Mouse (Mus musculus): Measurements from ENCODE around the gene Krtap28-13. TPM values are rescaled to one million over a fixed set of nuclear protein-coding genes. Genes with fewer than 3 reads are reported as not detected.

Krtap28-13 gene
- not detected for total RNA-seq (2021)

GRCm38 (mm10) chr1:83060643-83061042 is at the start of gene Krtap28-13:
Gene Krtap28-13, plus strand, starts transcription at chr1:83060930.
- DNase-seq, result no peak

GRCm38 (mm10) chr1:83014477-83014876 is 46.3 kb upstream of the Krtap28-13 start:
- DNase-seq, result no peak

- DNase-seq, result no peak
Measured at GRCm38 (mm10) chr1:83015329-83015879, 45.3 kb upstream of the Krtap28-13 start.

GRCm38 (mm10) chr1:83016556-83016955 is 44.2 kb upstream of the Krtap28-13 start:
- no peak for DNase-seq

- no peak for DNase-seq
Measured at GRCm38 (mm10) chr1:83031950-83032349, 28.8 kb upstream of the Krtap28-13 start.

GRCm38 (mm10) chr1:83032508-83032907 is 28.2 kb upstream of the Krtap28-13 start:
- no peak for DNase-seq

- no peak for DNase-seq
Measured at GRCm38 (mm10) chr1:83034509-83034908, 26.2 kb upstream of the Krtap28-13 start.

GRCm38 (mm10) chr1:83036892-83037667 is 23.6 kb upstream of the Krtap28-13 start:
- no peak for DNase-seq

- peak; percentile 29 for DNase-seq
Measured at GRCm38 (mm10) chr1:83038109-83038672, 22.5 kb upstream of the Krtap28-13 start, which contains the start of gene Slc19a3. Gene Slc19a3, minus strand, starts transcription at chr1:83038448.

- no peak for DNase-seq
Measured at GRCm38 (mm10) chr1:83039080-83039479, 21.6 kb upstream of the Krtap28-13 start.

- DNase-seq, result no peak
Measured at GRCm38 (mm10) chr1:83042380-83042779, 18.4 kb upstream of the Krtap28-13 start, which contains the start of gene Krtap28-10. Gene Krtap28-10, minus strand, starts transcription at chr1:83042480.

- no peak for DNase-seq
Measured at GRCm38 (mm10) chr1:83044882-83045427, 15.8 kb upstream of the Krtap28-13 start, which contains the start of gene Gm47969. Gene Gm47969, plus strand, starts transcription at chr1:83044932.

GRCm38 (mm10) chr1:83058481-83058880 is 2.2 kb upstream of the Krtap28-13 start:
- DNase-seq, result no peak

- DNase-seq, result no peak
Measured at GRCm38 (mm10) chr1:83059278-83059677, 1.5 kb upstream of the Krtap28-13 start, which contains the start of gene A030005K14Rik. Gene A030005K14Rik, minus strand, starts transcription at chr1:83059378.

- peak; percentile 14 for DNase-seq
Measured at GRCm38 (mm10) chr1:83064851-83065250, 4.1 kb downstream of the Krtap28-13 start.

GRCm38 (mm10) chr1:83066577-83066976 is 5.8 kb downstream of the Krtap28-13 start:
- no peak for DNase-seq

- no peak for DNase-seq
Measured at GRCm38 (mm10) chr1:83067205-83067604, 6.5 kb downstream of the Krtap28-13 start.

GRCm38 (mm10) chr1:83075526-83076189 is 14.9 kb downstream of the Krtap28-13 start:
- no peak for DNase-seq

- peak; percentile 34 for DNase-seq
Measured at GRCm38 (mm10) chr1:83076190-83076917, 15.6 kb downstream of the Krtap28-13 start.

GRCm38 (mm10) chr1:83077016-83077415 is 16.3 kb downstream of the Krtap28-13 start:
- no peak for DNase-seq

- DNase-seq, result no peak
Measured at GRCm38 (mm10) chr1:83084790-83085189, 24.1 kb downstream of the Krtap28-13 start.

- DNase-seq, result no peak
Measured at GRCm38 (mm10) chr1:83091268-83091667, 30.5 kb downstream of the Krtap28-13 start.
